Mouse (Mus musculus) urinary bladder, postnatal 10 days (tissue): ENCODE data around the gene Cyp8b1.

ENCODE experiments used
- DNase-seq: peaks from one replicate; pipeline ENCODE4 v3.0.0; 2022; ENCODE audit warnings: low spot score

The Cyp8b1 gene

DNA sequence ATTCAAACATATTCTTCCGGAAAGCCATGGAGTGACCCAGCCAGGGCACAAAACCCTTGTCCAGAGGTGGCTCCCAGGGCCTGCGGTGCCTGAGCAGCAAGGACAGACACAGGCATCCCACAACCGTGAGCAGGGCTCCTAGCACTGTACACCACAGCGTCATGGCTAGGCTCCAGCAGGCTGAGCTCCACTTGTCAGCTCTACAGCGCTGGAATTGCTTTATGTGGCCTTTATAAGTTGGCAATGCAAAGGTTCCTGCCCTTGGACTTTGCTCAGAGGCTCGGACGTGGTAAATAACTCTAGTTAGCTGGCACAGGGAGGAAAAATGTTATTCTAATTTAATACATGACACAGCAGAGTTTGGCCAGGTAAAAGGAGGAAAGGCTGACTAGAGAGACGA, at the start of gene Cyp8b1:
Gene Cyp8b1 (minus strand): TSS at position 204 of the 400 bp plus-strand sequence.
- no peak for DNase-seq

DNA sequence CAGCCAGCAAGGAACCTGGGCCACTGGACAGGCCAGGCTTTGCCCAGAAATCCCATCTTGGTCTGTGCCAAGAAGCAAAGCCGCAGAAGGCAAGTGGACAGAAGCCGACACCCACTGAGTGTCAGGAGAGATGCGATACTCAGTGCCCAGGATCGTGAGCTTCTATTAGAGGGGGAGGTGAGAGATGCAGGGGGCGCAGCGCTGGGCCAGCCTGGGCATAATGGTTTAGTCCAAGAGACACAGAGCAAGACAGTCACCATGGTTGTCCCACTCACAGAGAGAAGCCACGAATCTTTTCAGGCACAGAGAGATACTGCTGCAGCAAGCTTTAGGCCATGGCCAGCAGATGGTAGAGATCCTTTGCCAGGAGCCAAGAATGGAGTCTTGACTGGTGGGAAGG, 48.8 kb upstream of the Cyp8b1 start:
- no peak for DNase-seq

DNA sequence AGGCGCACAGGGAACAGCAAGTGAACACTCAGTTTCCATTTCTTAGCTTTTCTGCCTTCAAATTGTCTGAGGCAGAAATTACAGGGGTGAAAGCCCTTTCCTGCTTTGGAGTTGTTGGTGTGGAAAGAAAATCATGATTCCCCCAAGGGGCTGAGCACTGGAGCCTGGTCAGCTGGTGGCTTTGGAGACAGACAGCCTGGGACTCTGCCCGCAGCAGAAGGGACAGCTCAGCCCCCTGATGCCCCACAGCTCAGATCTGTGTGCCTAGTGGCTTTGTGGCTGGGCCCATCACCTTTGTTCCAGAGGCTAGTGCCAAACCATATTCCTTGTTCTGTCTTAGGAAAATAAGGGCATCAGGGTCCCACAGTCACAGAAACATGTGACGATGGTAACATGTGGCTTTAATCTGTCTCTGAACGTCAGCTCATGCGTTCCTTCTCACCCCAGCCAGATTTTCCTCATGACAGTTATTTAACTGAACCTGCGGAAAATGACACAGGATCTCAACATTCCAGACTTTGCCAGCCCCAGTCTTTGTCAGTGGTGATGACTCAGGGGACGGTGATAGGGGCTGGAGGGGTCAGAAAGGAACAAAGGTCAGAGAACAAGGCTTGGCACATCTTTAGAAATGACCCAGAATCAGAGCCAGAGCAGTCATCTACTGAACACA, 44.0 kb upstream of the Cyp8b1 start:
- DNase-seq: no peak

DNA sequence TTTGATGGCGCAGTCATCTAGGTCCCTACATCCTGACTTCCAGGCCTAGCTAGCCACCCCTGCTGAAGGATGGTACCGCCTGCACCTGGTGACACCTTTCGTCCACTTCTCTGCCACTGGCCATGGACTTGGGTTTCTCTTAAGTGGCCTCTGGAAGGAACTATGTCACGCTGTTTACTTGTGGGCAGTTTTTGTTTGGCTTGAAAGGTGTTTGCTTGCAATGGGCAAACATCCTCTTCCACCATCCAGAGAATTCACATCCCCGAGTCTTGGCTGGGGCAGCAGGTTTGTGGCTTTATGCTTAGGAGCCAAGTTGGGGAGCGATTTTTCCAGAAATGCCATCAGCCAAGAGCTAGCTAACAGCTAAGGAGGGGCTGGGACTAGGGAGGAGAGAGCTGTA, 36.5 kb upstream of the Cyp8b1 start:
- DNase-seq: no peak

DNA sequence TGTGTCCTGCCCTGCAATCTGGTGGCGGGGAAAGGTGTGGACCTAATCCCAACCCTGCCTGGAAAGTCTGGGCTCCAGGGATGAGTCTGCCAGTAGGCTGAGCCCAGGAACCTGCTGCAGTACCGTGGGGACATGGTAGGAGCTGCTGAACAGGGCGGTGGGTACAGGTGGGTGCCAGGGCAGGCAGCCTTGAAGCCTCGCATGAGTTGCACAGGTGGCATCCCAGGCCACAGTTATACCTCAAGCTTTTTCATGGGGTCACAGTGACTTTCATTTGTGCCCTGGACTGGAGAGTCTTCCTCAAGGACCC, 35.0 kb upstream of the Cyp8b1 start:
- DNase-seq: no peak

DNA sequence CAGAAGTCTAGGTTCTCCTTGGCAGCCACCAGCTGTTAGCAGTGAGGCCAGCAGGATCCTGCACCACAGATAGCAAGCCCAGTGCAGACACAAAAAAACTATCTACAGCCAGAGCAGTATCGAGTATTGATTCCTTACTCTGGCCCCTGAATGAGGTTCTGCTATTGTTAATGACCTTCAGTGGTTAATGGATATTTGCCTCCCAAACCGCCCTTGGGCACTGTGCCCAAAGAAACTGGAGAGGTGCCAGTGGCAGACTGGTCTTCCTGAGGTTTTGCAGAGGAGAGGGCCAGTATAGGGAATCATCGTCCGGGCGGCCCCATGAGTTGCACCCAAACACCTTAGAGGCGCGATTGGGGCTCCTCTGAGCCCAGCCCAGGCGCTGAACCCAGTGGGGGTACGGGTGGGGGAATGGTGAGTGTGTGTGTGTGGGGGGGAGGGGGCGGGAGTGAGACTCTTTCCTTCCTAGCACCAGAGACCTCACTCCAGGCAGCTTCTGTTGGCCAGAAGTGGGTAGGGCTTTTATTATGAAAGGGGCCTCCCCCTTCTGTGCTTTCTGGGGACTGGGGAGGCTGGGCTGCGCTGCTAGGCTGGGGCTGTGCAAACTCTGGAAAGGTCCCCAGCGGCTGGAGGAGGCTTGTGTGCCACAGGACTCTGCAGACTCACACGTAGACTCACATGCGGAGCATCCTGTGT, 34.5 kb upstream of the Cyp8b1 start, which contains the start of gene Fam198a:
Gene Fam198a (plus strand): TSS at position 571 of the 696 bp plus-strand sequence.
- no peak for DNase-seq

DNA sequence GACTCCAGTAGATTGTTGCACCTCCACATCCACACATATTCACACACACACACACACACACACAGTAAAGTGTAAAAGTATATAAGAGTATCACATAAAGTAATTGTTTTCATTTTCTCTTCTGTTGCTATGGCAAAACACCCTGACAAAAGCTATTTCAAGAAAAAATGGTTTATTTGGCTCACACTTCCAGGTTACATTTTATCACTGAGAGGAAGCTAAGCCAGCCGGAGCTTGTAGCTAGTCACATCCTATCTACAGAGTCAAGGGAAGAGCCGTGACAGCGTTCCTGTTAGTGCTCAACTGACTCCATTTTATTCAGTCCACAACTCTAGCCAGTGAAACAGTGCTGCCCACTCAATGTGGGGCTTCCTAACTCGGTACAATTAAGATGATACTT, 32.3 kb upstream of the Cyp8b1 start:
- DNase-seq: no peak

DNA sequence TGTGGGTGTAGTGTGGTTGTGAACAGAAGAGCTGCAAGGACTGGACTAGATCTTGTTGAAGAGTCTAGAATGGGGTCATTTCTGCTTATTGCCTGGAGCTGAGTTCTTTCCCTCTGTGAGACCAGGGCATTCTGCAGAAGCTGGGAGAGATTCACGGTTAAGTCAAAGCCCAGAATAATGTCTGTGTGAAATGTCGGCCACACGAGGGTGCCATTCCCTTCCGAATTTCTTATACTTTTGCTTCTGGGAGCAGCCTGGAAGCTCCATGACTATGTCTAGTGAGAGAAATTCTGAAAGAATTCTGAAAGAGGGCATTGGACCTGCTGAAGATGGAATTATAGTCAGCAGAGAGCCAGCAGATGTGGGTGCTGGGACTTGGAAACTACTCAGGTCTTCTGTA, 31.7 kb upstream of the Cyp8b1 start:
- no peak for DNase-seq

DNA sequence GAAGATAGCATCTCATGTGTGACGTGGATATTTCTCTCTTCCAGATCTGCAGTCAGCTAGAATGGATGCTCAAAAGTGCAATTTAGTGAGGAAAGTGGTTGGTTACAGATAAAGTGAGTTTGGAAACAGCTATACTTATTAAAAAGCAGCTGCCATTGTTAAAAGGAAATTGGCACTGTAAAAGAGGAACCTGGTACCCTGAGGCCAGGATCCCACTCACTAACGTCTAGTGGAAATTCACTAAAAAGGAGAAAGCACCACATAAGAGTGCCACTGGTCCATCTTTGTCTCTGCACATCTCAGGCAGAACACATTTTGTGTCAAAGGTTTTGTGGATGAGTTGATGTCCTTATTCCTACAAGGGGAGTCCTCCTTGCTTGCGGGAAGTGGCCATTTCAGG, 27.5 kb upstream of the Cyp8b1 start:
- no peak for DNase-seq

DNA sequence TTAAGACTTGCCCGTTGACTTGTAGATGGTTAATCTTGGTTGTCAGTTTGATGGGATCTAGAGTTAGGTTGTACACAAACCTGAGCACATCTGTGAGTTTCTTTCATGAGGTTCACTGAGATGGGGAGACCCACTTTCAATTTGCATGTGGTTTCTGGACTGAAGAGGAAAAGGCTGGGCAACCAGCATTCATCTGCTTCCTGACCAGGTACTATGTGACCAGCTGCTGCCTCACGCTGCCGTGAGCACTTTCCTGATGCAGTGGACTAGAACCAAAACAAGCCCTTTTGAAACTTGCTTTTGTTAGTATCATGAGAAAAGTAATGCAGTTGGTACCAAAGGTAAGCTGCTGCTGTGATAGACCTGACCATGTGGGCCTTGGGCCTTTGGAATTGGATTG, 26.9 kb upstream of the Cyp8b1 start:
- no peak for DNase-seq

DNA sequence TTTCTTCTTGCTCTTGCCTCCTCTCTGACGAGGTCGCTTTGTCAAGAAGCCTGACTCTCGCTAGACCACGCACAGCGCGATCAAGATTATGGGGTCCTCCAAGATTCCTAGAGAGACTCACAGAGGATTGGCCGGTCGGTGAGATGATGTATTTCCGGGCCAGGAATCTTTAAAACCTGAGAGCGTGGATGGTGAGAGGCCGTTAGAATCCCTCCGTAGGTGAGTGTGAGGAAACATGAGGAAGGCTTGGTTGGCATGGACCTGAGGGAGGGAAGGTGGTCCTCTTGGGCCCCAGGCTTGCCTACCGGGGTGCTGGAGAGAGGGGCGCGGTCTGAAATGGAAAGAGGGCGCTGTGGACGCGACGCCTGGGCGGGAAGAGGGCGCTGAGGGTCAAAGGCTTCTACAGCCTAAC, 21.8 kb upstream of the Cyp8b1 start:
- no peak for DNase-seq

DNA sequence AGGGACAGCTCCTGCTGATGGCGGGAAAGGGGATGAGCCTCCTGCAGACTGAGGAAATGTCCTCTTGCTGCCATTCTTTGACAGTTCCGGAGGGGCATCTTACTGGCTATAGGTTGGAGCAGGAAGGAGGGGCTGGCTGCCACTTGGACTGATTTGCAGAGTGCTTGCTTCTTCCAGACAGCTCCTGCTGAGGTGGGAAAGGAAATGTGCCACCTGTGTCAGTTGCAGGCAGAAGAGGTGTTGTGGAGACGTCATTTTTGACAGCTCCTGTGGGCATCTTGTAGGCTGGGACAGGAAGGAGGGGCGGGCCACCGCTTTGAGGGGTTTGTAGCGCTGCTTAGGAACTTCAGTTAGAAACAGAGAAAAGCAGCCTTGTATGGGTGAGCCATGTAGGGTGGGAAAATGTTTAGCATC, 21.4 kb upstream of the Cyp8b1 start:
- no peak for DNase-seq

DNA sequence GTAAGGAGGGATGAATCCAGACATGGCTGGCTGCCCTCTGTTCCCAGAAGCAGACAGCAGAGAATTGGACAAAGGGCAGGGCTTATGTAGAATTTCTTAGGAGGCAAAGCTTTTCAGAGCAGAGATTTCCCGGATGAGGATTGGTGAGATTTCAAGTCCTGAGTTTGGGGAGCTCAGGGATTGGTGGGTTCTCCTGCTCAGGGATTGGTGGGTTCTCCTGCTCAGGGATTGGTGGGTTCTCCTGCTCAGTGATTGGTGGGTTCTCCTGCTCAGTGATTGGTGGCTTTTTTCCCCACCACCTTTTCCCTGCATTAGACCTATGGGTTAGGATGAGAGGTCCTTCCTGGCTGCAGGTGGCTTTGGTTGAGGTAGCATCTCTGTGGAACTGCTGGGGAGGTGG, 20.8 kb upstream of the Cyp8b1 start:
- DNase-seq: no peak

DNA sequence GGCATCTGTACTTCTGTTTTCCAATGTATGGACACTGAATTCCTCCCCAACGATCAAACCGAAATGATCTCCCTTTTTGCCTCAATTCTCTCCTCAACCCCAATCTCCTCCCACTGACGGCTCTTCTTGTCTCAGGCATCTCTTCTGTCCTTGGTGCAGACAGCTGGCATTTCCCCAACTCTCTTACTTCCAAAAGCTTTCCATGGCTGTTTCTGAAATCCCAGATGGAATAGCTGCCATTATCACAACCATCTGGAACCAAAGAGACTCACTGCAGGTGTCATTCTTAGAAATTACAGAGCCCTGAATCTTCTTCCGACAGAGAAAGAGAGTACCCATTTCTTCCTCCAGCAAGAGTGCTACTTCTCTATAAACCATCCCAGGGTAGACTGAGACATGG, 18.8 kb upstream of the Cyp8b1 start:
- DNase-seq: no peak

DNA sequence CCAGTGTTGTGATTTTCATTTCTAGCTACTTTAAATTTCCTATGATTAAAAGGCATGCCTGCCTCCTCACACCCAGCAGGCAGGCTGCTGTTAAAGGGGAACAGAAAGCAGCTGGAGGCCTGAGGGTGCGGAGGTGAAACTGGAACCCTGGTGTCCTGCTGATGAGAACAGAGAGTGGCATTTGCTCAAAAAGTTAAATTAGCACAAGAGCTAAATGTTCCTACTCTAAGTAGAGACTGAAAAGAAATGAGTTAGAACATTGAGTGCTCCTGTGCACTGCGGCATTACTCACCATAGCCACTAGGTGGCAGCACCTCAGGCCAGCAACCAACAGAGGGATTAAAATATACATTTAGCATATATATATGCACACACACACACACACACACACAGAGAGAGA, 12.4 kb upstream of the Cyp8b1 start:
- DNase-seq: no peak

DNA sequence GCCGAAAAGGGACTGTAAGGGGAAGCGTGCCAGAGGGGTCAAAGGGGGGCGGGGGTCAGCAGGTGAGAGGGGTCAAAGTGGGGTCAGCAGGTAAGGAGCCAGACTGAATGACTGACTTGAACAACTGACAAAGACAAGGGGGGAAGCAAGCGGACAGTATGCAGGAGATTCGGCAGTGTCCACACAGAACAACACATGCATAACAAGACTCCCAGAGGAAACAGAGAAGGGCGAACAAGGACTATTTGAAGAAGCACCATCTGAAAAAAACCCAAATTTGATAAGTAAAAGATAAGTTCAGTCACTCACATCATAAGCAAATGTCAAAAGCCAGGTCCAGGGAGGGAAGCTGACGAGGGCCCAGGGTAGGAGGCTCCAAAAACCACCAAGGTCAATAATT, 11.6 kb upstream of the Cyp8b1 start:
- no peak for DNase-seq

DNA sequence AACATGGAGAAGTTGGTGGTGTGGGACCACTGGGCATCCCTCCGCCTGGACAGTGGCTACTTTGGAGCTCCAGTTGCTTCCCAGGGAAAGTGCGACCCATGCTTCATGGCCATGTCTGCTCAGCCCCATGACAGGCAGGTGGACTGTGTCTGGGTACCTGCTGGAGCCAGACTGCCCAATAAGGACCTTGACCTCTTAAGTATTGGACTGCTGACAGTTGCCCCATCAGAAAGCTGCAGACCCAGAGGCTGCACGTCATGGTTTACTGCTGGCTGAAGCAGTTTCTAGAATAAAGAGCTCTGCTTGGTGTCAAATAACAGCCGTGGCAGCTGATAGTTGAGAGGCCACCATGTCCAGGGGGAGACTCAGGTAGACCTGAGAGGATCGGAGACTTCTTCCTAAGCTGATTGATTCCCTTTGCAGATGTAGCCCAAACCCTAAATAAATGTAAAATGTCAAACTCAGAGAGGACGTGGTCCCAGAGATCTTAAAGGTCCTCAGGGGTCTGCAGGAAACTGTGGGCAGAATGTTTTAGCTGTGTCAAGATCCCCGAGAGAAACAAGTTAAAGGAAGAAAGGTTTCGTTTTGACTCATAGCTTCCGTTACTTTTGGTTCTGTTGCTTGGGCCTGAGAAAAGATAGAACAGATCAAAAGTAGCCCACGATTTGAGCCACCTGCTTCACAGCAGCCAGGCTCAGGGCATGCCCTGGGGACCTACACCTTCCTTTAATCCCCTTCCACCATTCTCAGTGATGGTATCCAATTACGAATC, 10.7 kb upstream of the Cyp8b1 start:
- DNase-seq: no peak

DNA sequence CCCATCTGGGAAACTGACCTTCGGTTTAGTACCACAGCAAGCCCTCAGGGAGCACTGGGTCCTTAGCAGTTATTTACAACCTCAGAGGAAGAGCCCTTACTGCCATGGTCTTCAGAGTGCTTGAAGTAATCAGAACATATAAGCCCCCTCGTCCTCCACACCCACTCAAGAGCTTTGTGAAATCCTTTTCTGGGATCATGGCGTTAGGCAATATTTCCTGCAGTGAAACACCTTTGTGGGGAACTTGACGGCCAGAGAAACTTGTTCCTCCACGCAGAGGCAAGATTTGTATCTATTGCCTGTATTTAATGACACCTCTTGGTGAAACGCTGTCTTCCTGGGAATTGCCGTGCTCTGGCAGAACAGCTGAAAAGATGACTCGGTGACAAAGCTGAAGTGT, 9.9 kb upstream of the Cyp8b1 start:
- no peak for DNase-seq

DNA sequence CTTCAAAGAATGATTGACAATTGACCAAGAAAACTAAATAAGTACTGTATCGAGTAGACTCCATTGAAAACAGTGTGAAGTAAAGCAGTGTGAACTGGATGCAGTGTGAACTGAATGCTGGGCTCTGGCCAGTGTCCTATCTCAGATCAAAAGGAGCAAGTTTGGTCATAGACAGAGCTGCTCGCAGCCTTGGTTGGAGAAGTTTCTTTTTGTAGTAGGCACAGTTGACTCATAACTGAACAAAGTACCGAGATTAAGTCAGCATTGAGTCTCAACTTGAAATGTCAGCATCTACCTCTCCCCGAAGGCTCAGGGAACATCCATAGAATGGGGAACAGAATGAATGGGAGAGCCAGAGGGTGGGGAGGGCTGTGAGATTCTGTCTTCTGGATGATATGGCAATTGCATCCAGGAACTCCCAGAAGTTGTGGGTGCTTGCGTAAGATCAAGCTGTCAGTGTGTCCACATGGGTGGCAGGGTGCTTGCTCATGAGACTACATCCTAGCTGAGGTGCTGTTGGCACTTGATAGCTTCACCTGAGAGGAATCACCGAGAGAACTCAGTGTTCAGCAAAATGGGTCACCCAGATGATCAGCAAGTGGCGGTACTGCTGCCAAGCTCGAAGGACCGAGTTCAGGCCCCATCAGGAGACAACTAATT, 8.9 kb upstream of the Cyp8b1 start:
- DNase-seq: no peak

DNA sequence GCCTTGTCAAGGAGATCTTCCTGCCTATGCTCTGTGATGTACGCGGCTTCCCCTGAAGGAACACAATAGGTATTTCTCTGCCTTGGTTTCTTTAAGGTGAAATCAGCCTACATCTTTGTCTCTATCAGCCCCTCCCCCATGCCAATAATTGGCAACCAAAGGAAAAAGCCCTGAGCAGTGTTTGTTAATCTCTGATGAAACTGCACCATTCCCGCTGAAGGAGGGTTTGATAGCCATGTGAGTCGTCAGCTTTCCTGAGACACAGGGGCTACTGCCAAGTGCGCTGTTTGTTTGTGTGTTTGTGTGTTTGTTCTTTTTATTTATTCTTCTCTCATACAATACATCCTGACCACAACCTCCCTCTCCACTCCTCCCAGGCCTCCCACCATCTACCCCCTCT, 7.8 kb upstream of the Cyp8b1 start:
- no peak for DNase-seq

DNA sequence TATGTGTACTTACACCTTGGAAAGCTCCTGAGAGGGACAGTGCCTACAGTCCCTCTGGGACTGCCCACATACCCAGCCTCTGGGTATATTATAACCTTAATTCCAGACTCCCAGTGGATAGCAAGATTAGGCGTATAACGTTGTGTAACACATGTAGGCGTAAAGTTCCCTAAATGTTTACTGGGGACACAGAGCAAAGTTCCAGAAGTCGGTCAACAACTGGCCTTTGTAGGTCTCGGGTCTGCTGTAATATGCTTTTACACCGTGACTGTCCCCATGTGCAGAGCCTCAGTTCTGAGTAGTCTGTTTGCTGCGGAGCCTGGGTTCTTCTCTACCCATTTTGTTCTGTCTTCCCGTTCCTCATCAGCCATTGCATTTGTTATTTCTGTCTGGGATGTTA, 7.3 kb upstream of the Cyp8b1 start:
- DNase-seq: no peak

DNA sequence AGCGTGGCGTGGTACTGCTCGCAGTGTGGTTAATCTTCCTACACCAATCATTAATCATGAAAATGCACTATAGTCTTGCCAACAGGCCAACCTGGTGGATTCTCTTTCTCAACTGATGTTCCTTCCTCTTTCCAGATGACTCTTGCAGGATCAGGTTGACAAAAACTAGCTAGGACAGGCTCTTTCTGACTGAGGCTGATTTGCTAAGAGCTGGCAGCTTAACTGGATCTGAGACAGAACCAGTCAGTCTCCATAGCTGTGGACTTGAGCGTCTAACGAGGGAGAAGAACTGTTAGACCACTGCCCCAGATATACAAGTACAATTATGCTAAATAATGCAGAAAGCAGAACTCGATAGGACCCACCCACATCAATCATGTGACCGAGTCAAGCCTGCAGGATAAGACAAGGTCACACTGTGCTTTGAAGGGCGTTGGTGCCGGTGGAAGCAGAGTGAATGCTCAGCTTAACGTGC, 3.0 kb upstream of the Cyp8b1 start:
- DNase-seq: no peak

DNA sequence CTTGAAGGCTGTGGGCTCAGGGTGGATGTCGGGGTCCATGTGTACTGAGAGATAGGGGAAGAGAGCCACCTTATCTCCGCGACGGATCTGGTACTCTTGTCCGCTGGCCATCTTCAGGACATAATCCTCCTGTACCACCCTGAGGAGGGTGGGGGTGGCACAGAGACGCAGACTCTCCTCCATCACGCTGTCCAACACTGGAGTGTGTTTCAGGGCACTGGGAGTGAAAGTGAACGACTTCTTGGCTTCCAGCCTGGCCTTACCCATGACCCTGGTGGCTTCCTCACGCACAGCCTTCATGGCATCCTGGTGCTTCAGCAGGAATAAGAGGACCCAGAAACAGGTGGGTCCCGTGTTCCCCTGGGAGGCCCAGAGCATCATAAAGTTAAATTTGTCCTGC, 1.0 kb downstream of the Cyp8b1 start:
- no peak for DNase-seq
